Mouse (Mus musculus): ENCODE results near the gene Gm21987. TPM values are rescaled to one million over a fixed set of nuclear protein-coding genes. Genes with fewer than 3 reads are reported as not detected.

Gene Gm21987
- polyA plus RNA-seq, 1 experiment, result not detected

DNA sequence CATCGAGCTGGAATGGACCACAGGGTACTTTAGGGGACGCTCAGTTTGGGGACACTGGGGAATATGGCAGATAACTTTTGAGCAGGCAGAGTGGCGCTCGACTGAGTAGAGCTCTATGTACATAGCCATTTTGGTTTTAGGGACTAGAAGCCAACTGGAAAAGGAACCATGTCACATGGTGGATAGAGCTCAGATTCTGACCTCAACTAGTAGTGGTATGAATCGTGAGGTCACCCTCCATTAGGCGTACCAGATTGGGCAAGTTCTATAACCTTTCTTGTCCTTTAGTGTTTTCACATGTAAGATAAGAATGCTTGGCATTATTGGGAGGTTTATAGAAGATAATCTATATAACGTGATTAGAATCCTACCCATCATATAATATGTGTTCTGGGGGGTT is 43.5 kb downstream of the Gm21987 start:
- Histone ChIP-seq H3K27me3 (ENCODE audit: control insufficient read depth, insufficient read depth, low read length) (no peaks in the 10 kb centered on the region), H3K4me1 (replicated peaks; ENCODE audit: control insufficient read depth, insufficient read depth, low read length) (no peaks in the 10 kb centered on the region), H3K4me3 (ENCODE audit: control insufficient read depth, insufficient read depth, low read length) (no peak overlapping the region), H3K27ac (ENCODE audit: control insufficient read depth, insufficient read depth, low read length) (no peak overlapping the region), H3K36me3 (ENCODE audit: control insufficient read depth, insufficient read depth, low read length) (no peaks in the 10 kb centered on the region)
- TF ChIP-seq POLR2A (IDR thresholded peaks at IDR 0.05; ENCODE audit: control insufficient read depth, extremely low read depth, insufficient read depth, low read length, poor library complexity), result no peak
- DNase-seq, result no peak
- 94% methylated on average over 7 of the region's 7 CpGs for WGBS

DNA sequence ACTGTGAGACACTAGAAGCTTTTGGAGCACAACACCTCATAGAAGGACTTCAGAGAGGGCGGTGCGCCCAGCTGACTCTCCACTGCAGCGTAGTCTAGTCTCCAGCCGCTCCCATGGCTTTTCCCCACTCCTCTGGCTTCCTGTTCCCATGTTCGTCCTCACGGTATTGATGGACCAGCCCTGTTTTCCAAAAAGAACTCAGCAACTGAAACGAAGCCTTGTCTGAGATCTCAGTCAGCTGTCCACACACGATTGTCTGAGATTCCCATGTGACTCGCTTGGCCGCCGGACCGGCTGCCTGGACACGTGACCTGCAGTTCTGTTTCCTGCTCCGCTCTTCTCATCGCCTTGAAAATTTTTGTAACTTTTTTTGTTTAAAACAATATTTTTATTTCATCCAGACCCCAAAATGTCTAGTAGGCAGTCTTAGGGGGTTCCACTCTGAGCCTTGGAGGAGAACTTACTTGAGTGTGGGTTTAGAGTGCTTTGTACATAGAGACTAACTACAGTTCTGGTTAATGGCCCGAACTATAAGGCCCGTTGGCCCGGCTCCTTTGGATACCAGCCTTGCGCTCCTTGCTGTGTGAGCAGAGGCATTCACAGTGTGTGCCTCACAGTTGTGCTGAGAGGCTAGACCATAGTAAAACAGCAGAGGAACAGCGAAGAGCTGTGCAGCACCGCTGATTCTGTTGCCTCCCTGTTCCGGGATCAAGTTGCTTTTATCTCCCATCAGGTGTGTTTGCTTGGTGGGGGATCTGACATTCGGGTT is 45.5 kb downstream of the Gm21987 start:
- DNase-seq, result no peak
- no peak overlapping the region for H3K4me3 ChIP-seq (ENCODE audit: control insufficient read depth, insufficient read depth, low read length)
- H3K36me3 ChIP-seq (ENCODE audit: control insufficient read depth, insufficient read depth, low read length), result no peaks in the 10 kb centered on the region
- no peaks in the 10 kb centered on the region for H3K4me1 ChIP-seq (replicated peaks; ENCODE audit: control insufficient read depth, insufficient read depth, low read length)
- no peak overlapping the region for H3K27ac ChIP-seq (ENCODE audit: control insufficient read depth, insufficient read depth, low read length)
- no peaks in the 10 kb centered on the region for H3K27me3 ChIP-seq (ENCODE audit: control insufficient read depth, insufficient read depth, low read length)
- WGBS, result 93% methylated on average over 23 of the region's 23 CpGs
- TF ChIP-seq POLR2A (IDR thresholded peaks at IDR 0.05; ENCODE audit: control insufficient read depth, extremely low read depth, insufficient read depth, low read length, poor library complexity), result no peak
- no peak for TF ChIP-seq CTCF (IDR thresholded peaks at IDR 0.05; ENCODE audit: borderline replicate concordance, control insufficient read depth, extremely low read depth, insufficient read depth, low read length, poor library complexity)

DNA sequence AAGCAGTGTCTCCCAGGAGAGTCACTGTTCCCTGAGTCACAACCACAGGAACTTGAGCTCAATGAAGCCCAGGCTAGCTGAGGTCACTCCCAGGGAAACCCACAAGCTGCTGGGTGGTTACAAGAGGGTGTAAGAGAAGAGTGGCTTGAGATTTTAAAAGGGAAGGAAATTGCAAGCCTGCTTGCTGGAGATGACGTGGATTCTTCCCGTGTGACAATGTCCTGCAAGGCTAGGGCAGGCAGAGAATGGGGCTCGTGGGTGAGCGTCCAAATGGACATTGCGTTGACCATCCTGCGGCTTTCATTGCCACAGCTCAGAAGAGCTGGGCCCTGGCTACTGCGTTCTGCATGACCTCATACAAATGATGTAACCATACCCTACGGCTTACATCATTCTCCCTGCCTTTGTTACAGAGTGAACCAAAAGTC is 47.4 kb downstream of the Gm21987 start:
- no peak for TF ChIP-seq POLR2A (IDR thresholded peaks at IDR 0.05; ENCODE audit: control insufficient read depth, extremely low read depth, insufficient read depth, low read length, poor library complexity)
- no peak for TF ChIP-seq CTCF (IDR thresholded peaks at IDR 0.05; ENCODE audit: borderline replicate concordance, control insufficient read depth, extremely low read depth, insufficient read depth, low read length, poor library complexity)
- no peak for DNase-seq
- Histone ChIP-seq H3K27ac (ENCODE audit: control insufficient read depth, insufficient read depth, low read length) (no peak overlapping the region), H3K27me3 (ENCODE audit: control insufficient read depth, insufficient read depth, low read length) (no peaks in the 10 kb centered on the region), H3K4me3 (ENCODE audit: control insufficient read depth, insufficient read depth, low read length) (no peak overlapping the region), H3K36me3 (ENCODE audit: control insufficient read depth, insufficient read depth, low read length) (no peaks in the 10 kb centered on the region), H3K4me1 (replicated peaks; ENCODE audit: control insufficient read depth, insufficient read depth, low read length) (peaks cover 2% of the 10 kb centered on the region)
- WGBS, result 68% methylated on average over 8 of the region's 8 CpGs

GRCm38 (mm10) chr16:38395060-38395730 is 48.4 kb downstream of the Gm21987 start:
- Histone ChIP-seq H3K27ac (ENCODE audit: control insufficient read depth, insufficient read depth, low read length) (no peak overlapping the region), H3K4me3 (ENCODE audit: control insufficient read depth, insufficient read depth, low read length) (no peak overlapping the region), H3K27me3 (ENCODE audit: control insufficient read depth, insufficient read depth, low read length) (no peaks in the 10 kb centered on the region), H3K36me3 (ENCODE audit: control insufficient read depth, insufficient read depth, low read length) (no peaks in the 10 kb centered on the region), H3K4me1 (replicated peaks; ENCODE audit: control insufficient read depth, insufficient read depth, low read length) (peaks cover 12% of the 10 kb centered on the region)
- 28% methylated on average over 6 of the region's 6 CpGs for WGBS
- TF ChIP-seq POLR2A (IDR thresholded peaks at IDR 0.05; ENCODE audit: control insufficient read depth, extremely low read depth, insufficient read depth, low read length, poor library complexity) (no peak), CTCF (IDR thresholded peaks at IDR 0.05; ENCODE audit: borderline replicate concordance, control insufficient read depth, extremely low read depth, insufficient read depth, low read length, poor library complexity) (no peak)
- DNase-seq, result no peak

DNA sequence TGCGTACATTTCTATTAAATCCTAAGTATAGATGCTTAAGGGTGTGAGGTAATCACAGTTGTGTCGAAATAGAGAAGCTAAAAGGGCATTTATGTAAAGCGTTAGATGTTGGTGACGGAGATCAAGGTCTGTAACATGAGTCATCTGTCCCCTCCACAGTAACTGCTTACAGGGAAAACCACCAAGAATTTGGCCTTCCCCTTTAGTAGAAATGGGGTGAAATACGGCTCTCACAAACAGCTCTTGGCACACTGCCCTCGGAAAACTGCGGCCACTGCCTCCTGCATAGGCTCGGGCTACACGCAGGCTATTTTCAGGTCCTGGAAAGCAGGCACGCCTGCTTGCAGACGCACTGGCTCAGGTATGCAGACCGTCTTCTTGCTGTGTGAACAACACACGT is 49.3 kb downstream of the Gm21987 start:
- WGBS, result 30% methylated on average over 13 of the region's 13 CpGs
- no peak for DNase-seq
- peaks cover 15% of the 10 kb centered on the region for H3K4me1 ChIP-seq (replicated peaks; ENCODE audit: control insufficient read depth, insufficient read depth, low read length)
- no peak overlapping the region for H3K27ac ChIP-seq (ENCODE audit: control insufficient read depth, insufficient read depth, low read length)
- TF ChIP-seq CTCF (IDR thresholded peaks at IDR 0.05; ENCODE audit: borderline replicate concordance, control insufficient read depth, extremely low read depth, insufficient read depth, low read length, poor library complexity) (no peak), POLR2A (IDR thresholded peaks at IDR 0.05; ENCODE audit: control insufficient read depth, extremely low read depth, insufficient read depth, low read length, poor library complexity) (no peak)
- H3K36me3 ChIP-seq (ENCODE audit: control insufficient read depth, insufficient read depth, low read length), result no peaks in the 10 kb centered on the region
- H3K4me3 ChIP-seq (ENCODE audit: control insufficient read depth, insufficient read depth, low read length), result no peak overlapping the region
- H3K27me3 ChIP-seq (ENCODE audit: control insufficient read depth, insufficient read depth, low read length), result no peaks in the 10 kb centered on the region

DNA sequence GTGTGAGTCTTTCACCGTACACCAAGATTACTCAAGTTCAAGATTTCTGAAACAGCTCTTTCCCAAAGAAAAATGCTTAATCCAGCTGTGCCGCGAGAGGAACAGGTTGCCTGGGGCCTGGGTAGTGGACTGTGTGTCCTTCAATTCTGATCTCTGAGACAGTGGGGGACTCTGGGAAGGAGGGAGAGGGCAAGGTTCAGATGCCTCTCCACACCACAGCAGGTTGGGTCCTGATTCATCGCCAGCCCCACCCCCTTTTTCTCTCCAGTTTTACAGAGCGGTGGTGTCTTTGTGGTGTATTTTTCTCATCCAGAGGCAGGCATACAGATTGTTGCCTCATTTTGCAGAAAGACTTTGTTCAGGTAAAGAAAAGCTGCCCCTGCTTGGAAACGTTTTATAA is 51.4 kb downstream of the Gm21987 start:
- H3K4me3 ChIP-seq (ENCODE audit: control insufficient read depth, insufficient read depth, low read length), result no peak overlapping the region
- TF ChIP-seq CTCF (IDR thresholded peaks at IDR 0.05; ENCODE audit: borderline replicate concordance, control insufficient read depth, extremely low read depth, insufficient read depth, low read length, poor library complexity) (no peak), POLR2A (IDR thresholded peaks at IDR 0.05; ENCODE audit: control insufficient read depth, extremely low read depth, insufficient read depth, low read length, poor library complexity) (no peak)
- H3K27me3 ChIP-seq (ENCODE audit: control insufficient read depth, insufficient read depth, low read length), result no peaks in the 10 kb centered on the region
- DNase-seq, result no peak
- peaks cover 15% of the 10 kb centered on the region for H3K4me1 ChIP-seq (replicated peaks; ENCODE audit: control insufficient read depth, insufficient read depth, low read length)
- no peak overlapping the region for H3K27ac ChIP-seq (ENCODE audit: control insufficient read depth, insufficient read depth, low read length)
- 90% methylated on average over 6 of the region's 6 CpGs for WGBS
- no peaks in the 10 kb centered on the region for H3K36me3 ChIP-seq (ENCODE audit: control insufficient read depth, insufficient read depth, low read length)
